Mouse (Mus musculus) kidney, embryonic 15.5 days (tissue): ENCODE data around the gene Aldh1l1. TPM values are rescaled to one million over a fixed set of nuclear protein-coding genes. Genes with fewer than 3 reads are reported as not detected.

Source experiments
- ATAC-seq: fragments of 200-750 bp; cut with Nextera tagmentation; replicated peaks from 2 replicates; pipeline ENCODE4 v1.8.0; 2017; ENCODE audit warnings: moderate TSS enrichment; ENCODE audit not compliant: low FRiP score
- H3K27ac ChIP-seq: fragments of 300-500 bp; sonication (generic); 2 replicates; pipeline ENCODE4 v1.5.1; 2015; ENCODE audit warnings: mild to moderate bottlenecking, inconsistent platforms
- H3K27me3 ChIP-seq: fragments of 300-500 bp; sonication (generic); 2 replicates; pipeline ENCODE4 v1.6.1; 2015; ENCODE audit warnings: inconsistent platforms
- H3K36me3 ChIP-seq: fragments of 300-500 bp; sonication (generic); 2 replicates; pipeline ENCODE4 v1.6.1; 2015; ENCODE audit warnings: inconsistent platforms
- H3K4me1 ChIP-seq: fragments of 300-500 bp; sonication (generic); 2 replicates; pipeline ENCODE4 v1.6.1; 2015; ENCODE audit warnings: inconsistent platforms
- H3K4me2 ChIP-seq: fragments of 300-500 bp; sonication (generic); 2 replicates; pipeline ENCODE4 v1.6.1; 2015; ENCODE audit warnings: moderate library complexity, mild to moderate bottlenecking, inconsistent platforms
- H3K4me3 ChIP-seq: fragments of 300-500 bp; sonication (generic); replicated peaks from 2 replicates; pipeline ENCODE4 v1.5.1; 2015; ENCODE audit warnings: mild to moderate bottlenecking, inconsistent platforms
- H3K9ac ChIP-seq: fragments of 300-500 bp; sonication (generic); 2 replicates; pipeline ENCODE4 v1.6.1; 2015; ENCODE audit warnings: mild to moderate bottlenecking, inconsistent platforms
- H3K9me3 ChIP-seq: fragments of 300-500 bp; sonication (generic); replicated peaks from 2 replicates; pipeline ENCODE4 v1.6.1; 2016; ENCODE audit warnings: inconsistent platforms
- WGBS: fragments of 180-500 bp; shearing (Covaris S2); methylation state at CpG from one replicate; pipeline ENCODE4 v1.1.7; 2015; ENCODE audit warnings: mixed read lengths; 5-methylcytosine and 5-hydroxymethylcytosine counted together
- polyA plus RNA-seq: library from polyadenylated mRNA; unstranded; fragments of >200 nt; fragmentation: Nextera tagmentation; extraction: Ambion mirVana; gene quantifications from 2 replicates; pipeline ENCODE4 v1.2.1, GENCODE M21; 2015

Aldh1l1 gene
- polyA plus RNA-seq, 1 experiment from 2014 or later, result 13.8 TPM

- no peak overlapping the region for H3K9ac ChIP-seq
- H3K27me3 ChIP-seq, result no peaks in the 10 kb centered on the region
- H3K4me1 ChIP-seq, result peaks cover 9% of the 10 kb centered on the region
- H3K27ac ChIP-seq, result peak overlapping the region; percentile 39; the same call in 1 of the 2 replicates
- no peaks in the 10 kb centered on the region for H3K9me3 ChIP-seq
- no peaks in the 10 kb centered on the region for H3K36me3 ChIP-seq
- ATAC-seq, result 0 out of 2 replicates have a peak, but pooled peaks have one; percentile 29
- H3K4me3 ChIP-seq, result no peak overlapping the region
- H3K4me2 ChIP-seq, result no peak overlapping the region
- WGBS, result 54% methylated on average over 5 of the region's 5 CpGs
These were observed 27.0 kb downstream of the Aldh1l1 start for GRCm38 (mm10) chr6:90513074-90513856.

GRCm38 (mm10) chr6:90514369-90514768, 28.1 kb downstream of the Aldh1l1 start:
- no peak for ATAC-seq
- no peak overlapping the region for H3K9ac ChIP-seq
- H3K36me3 ChIP-seq, result no peaks in the 10 kb centered on the region
- H3K9me3 ChIP-seq, result no peaks in the 10 kb centered on the region
- H3K27me3 ChIP-seq, result no peaks in the 10 kb centered on the region
- H3K4me3 ChIP-seq, result no peak overlapping the region
- H3K4me1 ChIP-seq, result no peaks in the 10 kb centered on the region
- no peak overlapping the region for H3K27ac ChIP-seq
- no peak overlapping the region for H3K4me2 ChIP-seq

- Histone ChIP-seq H3K9me3 (no peaks in the 10 kb centered on the region), H3K4me2 (no peak overlapping the region), H3K4me3 (no peak overlapping the region), H3K9ac (no peak overlapping the region), H3K27me3 (no peaks in the 10 kb centered on the region), H3K36me3 (no peaks in the 10 kb centered on the region), H3K4me1 (no peaks in the 10 kb centered on the region), H3K27ac (no peak overlapping the region)
- ATAC-seq, result peak; percentile 46
- 41% methylated on average over 4 of the region's 4 CpGs for WGBS
These were observed 28.7 kb downstream of the Aldh1l1 start for GRCm38 (mm10) chr6:90514883-90515405.

- no peak overlapping the region for H3K4me2 ChIP-seq
- H3K9me3 ChIP-seq, result no peaks in the 10 kb centered on the region
- H3K27ac ChIP-seq, result no peak overlapping the region
- 40% methylated on average over 3 of the region's 3 CpGs for WGBS
- H3K9ac ChIP-seq, result no peak overlapping the region
- H3K4me1 ChIP-seq, result no peaks in the 10 kb centered on the region
- no peaks in the 10 kb centered on the region for H3K27me3 ChIP-seq
- H3K36me3 ChIP-seq, result no peaks in the 10 kb centered on the region
- no peak for ATAC-seq
- H3K4me3 ChIP-seq, result no peak overlapping the region
These were observed 32.7 kb downstream of the Aldh1l1 start for GRCm38 (mm10) chr6:90518892-90519291.

- Histone ChIP-seq H3K4me2 (no peak overlapping the region), H3K27me3 (no peaks in the 10 kb centered on the region), H3K9me3 (no peaks in the 10 kb centered on the region), H3K36me3 (no peaks in the 10 kb centered on the region), H3K4me3 (no peak overlapping the region), H3K4me1 (no peaks in the 10 kb centered on the region), H3K27ac (no peak overlapping the region), H3K9ac (no peak overlapping the region)
- no peak for ATAC-seq
- WGBS, result 37% methylated on average over 5 of the region's 5 CpGs
These were observed 33.1 kb downstream of the Aldh1l1 start for GRCm38 (mm10) chr6:90519375-90519774.

GRCm38 (mm10) chr6:90526406-90526805, 40.2 kb downstream of the Aldh1l1 start:
- H3K27ac ChIP-seq, result no peak overlapping the region
- H3K9ac ChIP-seq, result no peak overlapping the region
- ATAC-seq, result no peak
- H3K4me3 ChIP-seq, result no peak overlapping the region
- H3K36me3 ChIP-seq, result no peaks in the 10 kb centered on the region
- H3K4me2 ChIP-seq, result no peak overlapping the region
- WGBS, result 74% methylated on average over 3 of the region's 3 CpGs
- no peaks in the 10 kb centered on the region for H3K9me3 ChIP-seq
- no peaks in the 10 kb centered on the region for H3K4me1 ChIP-seq
- no peaks in the 10 kb centered on the region for H3K27me3 ChIP-seq

- Histone ChIP-seq H3K9me3 (no peaks in the 10 kb centered on the region), H3K4me2 (no peak overlapping the region), H3K4me3 (no peak overlapping the region), H3K27me3 (no peaks in the 10 kb centered on the region), H3K27ac (no peak overlapping the region), H3K9ac (no peak overlapping the region), H3K36me3 (no peaks in the 10 kb centered on the region), H3K4me1 (no peaks in the 10 kb centered on the region)
- ATAC-seq, result no peak
- WGBS, result 62% methylated on average over 2 of the region's 2 CpGs
These were observed 43.3 kb downstream of the Aldh1l1 start for GRCm38 (mm10) chr6:90529461-90530046.

- Histone ChIP-seq H3K4me2 (no peak overlapping the region), H3K9ac (no peak overlapping the region), H3K9me3 (no peaks in the 10 kb centered on the region), H3K4me3 (no peak overlapping the region), H3K27ac (no peak overlapping the region), H3K27me3 (no peaks in the 10 kb centered on the region; the same call in 1 of the 2 replicates), H3K36me3 (no peaks in the 10 kb centered on the region), H3K4me1 (no peaks in the 10 kb centered on the region)
- WGBS, result 90% methylated on average over 6 of the region's 7 CpGs
- ATAC-seq, result no peak
These were observed 46.5 kb downstream of the Aldh1l1 start for GRCm38 (mm10) chr6:90532575-90533190.

- ATAC-seq, result no peak
- Histone ChIP-seq H3K4me3 (no peak overlapping the region), H3K27ac (no peak overlapping the region), H3K4me2 (no peak overlapping the region), H3K9ac (no peak overlapping the region), H3K27me3 (no peaks in the 10 kb centered on the region; the same call in 1 of the 2 replicates), H3K9me3 (no peaks in the 10 kb centered on the region), H3K36me3 (no peaks in the 10 kb centered on the region), H3K4me1 (no peaks in the 10 kb centered on the region)
- WGBS, result 80% methylated on average over 3 of the region's 3 CpGs
These were observed 47.3 kb downstream of the Aldh1l1 start for GRCm38 (mm10) chr6:90533505-90533904.

GRCm38 (mm10) chr6:90534701-90535475, 48.7 kb downstream of the Aldh1l1 start:
- ATAC-seq, result no peak

GRCm38 (mm10) chr6:90536824-90537223, 50.6 kb downstream of the Aldh1l1 start:
- Histone ChIP-seq H3K36me3 (no peaks in the 10 kb centered on the region), H3K4me2 (no peak overlapping the region), H3K4me3 (no peak overlapping the region), H3K9ac (no peak overlapping the region), H3K27me3 (no peaks in the 10 kb centered on the region; the same call in 1 of the 2 replicates), H3K4me1 (no peaks in the 10 kb centered on the region), H3K9me3 (no peaks in the 10 kb centered on the region), H3K27ac (no peak overlapping the region)
- 69% methylated on average over 3 of the region's 3 CpGs for WGBS
- no peak for ATAC-seq

More at GRCm38 (mm10) chr6:90534701-90535475, 48.7 kb downstream of the Aldh1l1 start:
- Histone ChIP-seq H3K27me3 (no peaks in the 10 kb centered on the region; the same call in 1 of the 2 replicates), H3K9ac (no peak overlapping the region), H3K36me3 (no peaks in the 10 kb centered on the region), H3K27ac (no peak overlapping the region), H3K4me2 (no peak overlapping the region), H3K4me1 (no peaks in the 10 kb centered on the region), H3K9me3 (no peaks in the 10 kb centered on the region), H3K4me3 (no peak overlapping the region)
- WGBS, result 68% methylated on average over 8 of the region's 8 CpGs
